In genomic region chr6:134155900-134156623, GRCm38 (mm10) we compare ENCODE assay signal across 11 mouse cellular contexts.
DNase-seq lines count a peak whose midpoint lies in the region; ATAC-seq and TF ChIP-seq lines count a peak whose summit lies in the region.
"Had no signal": no experiment of that assay in that cellular context is flagged by ENCODE, and none has a peak within 500 bp of the region (broad histone marks: within the 10 kb centered on the region; RNA-seq: fewer than 3 reads in every experiment).

No protein-coding gene starts in this region.

- intact Hi-C loops in heart, postnatal 10 days (cut with DNase I) = loop anchor here (1.0 kb wide), 1 partner anchor 30 kb away; no protein-coding TSS in a partner anchor

- no peak overlapping the region for H3K9ac ChIP-seq in heart, embryonic 12.5 days
- no peak overlapping the region for H3K9ac ChIP-seq in hindbrain, embryonic 12.5 days

- H3K27me3 ChIP-seq in heart, embryonic 12.5 days (replicated peaks) = no peaks in the 10 kb centered on the region
- H3K27me3 ChIP-seq in hindbrain, embryonic 12.5 days = no peaks in the 10 kb centered on the region
- no peaks in the 10 kb centered on the region for H3K27me3 ChIP-seq in small intestine, adult 2 months (ENCODE audit: control insufficient read depth, insufficient read depth, low read length)

- no peak overlapping the region for H3K4me3 ChIP-seq in heart, embryonic 12.5 days
- H3K4me3 ChIP-seq in hindbrain, embryonic 12.5 days = no peak overlapping the region
- no peak overlapping the region for H3K4me3 ChIP-seq in small intestine, adult 2 months (ENCODE audit: low read depth, low read length)

- no peak for TF ChIP-seq CTCF in small intestine, adult 2 months (IDR thresholded peaks at IDR 0.05; ENCODE audit: extremely low read depth, insufficient read length, insufficient replicate concordance, low read depth, low read length)

- no peak overlapping the region for H3K4me2 ChIP-seq in heart, embryonic 12.5 days
- 0 out of 2 replicates have a peak overlapping the region, but pooled peaks have one; percentile 15 for H3K4me2 ChIP-seq in hindbrain, embryonic 12.5 days (replicated peaks)

- DNase-seq in heart, postnatal 10 days = no peak
- peak; percentile 27 to 29 for DNase-seq in spleen, postnatal 36 days (ENCODE audit: low spot score in 2 of 2)
- no peak for DNase-seq in spleen, postnatal 4 days (ENCODE audit: low spot score in 2 of 2)
- DNase-seq in gastrocnemius, adult 8-10 months (ENCODE audit: low spot score in 2 of 2) = no peak
- DNase-seq: cerebellum, postnatal 25 days had no signal

- WGBS in heart, embryonic 12.5 days = 48% methylated on average over 8 of the region's 8 CpGs
- whole genome bisulfite sequencing in hindbrain, embryonic 12.5 days = 23% methylated on average over 8 of the region's 8 CpGs
- 76% methylated on average over 8 of the region's 8 CpGs for WGBS in small intestine, adult 2 months

- H3K36me3 ChIP-seq in heart, embryonic 12.5 days = peaks cover 7% of the 10 kb centered on the region
- no peaks in the 10 kb centered on the region for H3K36me3 ChIP-seq in hindbrain, embryonic 12.5 days
- H3K36me3 ChIP-seq in small intestine, adult 2 months (ENCODE audit: control insufficient read depth, insufficient read depth, low read length) = peaks cover 6% of the 10 kb centered on the region; the same call in 1 of the 2 replicates

- H3K27ac ChIP-seq in heart, embryonic 12.5 days (ENCODE audit: poor library complexity, severe bottlenecking) = 0 out of 2 replicates have a peak overlapping the region, but pooled peaks have one; percentile 1
- peak overlapping the region; percentile 13; the same call in 1 of the 2 replicates for H3K27ac ChIP-seq in hindbrain, embryonic 12.5 days
- 0 out of 2 replicates have a peak overlapping the region, but pooled peaks have one; percentile 53 for H3K27ac ChIP-seq in small intestine, adult 2 months (ENCODE audit: insufficient read depth, low read depth, low read length)
- H3K27ac ChIP-seq: kidney, postnatal 0 days had no signal

- no peak for TF ChIP-seq POLR2A in small intestine, adult 2 months (IDR thresholded peaks at IDR 0.05; ENCODE audit: low read depth, low read length)

- no peaks in the 10 kb centered on the region for H3K9me3 ChIP-seq in heart, embryonic 12.5 days (replicated peaks)
- H3K9me3 ChIP-seq in hindbrain, embryonic 12.5 days (replicated peaks) = no peaks in the 10 kb centered on the region

- ATAC-seq in heart, embryonic 12.5 days (ENCODE audit: insufficient number of reproducible peaks, low FRiP score) = no peak
- peak; percentile 39 for ATAC-seq in hindbrain, embryonic 12.5 days (ENCODE audit: low FRiP score)
- ATAC-seq in erythroid progenitor cell, adult 5-6 weeks (replicated peaks; ENCODE audit: low FRiP score, poor library complexity, severe bottlenecking) = no peak
- ATAC-seq: lung, postnatal 0 days had no signal

- H3K4me1 ChIP-seq in heart, embryonic 12.5 days (replicated peaks) = peaks cover 70% of the 10 kb centered on the region
- H3K4me1 ChIP-seq in hindbrain, embryonic 12.5 days = peaks cover 42% of the 10 kb centered on the region
- H3K4me1 ChIP-seq in small intestine, adult 2 months (ENCODE audit: control insufficient read depth, insufficient read depth, insufficient read length, low read length) = peaks cover 14% of the 10 kb centered on the region

Comparison
In these comparisons a context has a peak if more than half of its experiments do, and no peak if none do; other contexts are left out.
1. DNase-seq: peak in spleen, postnatal 36 days (2 of 2); none in heart, postnatal 10 days (0 of 2), spleen, postnatal 4 days (0 of 2) and gastrocnemius, adult 8-10 months (0 of 2).
2. H3K27ac ChIP-seq: peak in every context shown above with its lines; median percentile 53 in small intestine, adult 2 months; 13 in hindbrain, embryonic 12.5 days; 1 in heart, embryonic 12.5 days.